Mouse (Mus musculus) frontal cortex, adult 2 months (tissue): ENCODE measurements around the gene Gpm6a. TPM values are rescaled to one million over a fixed set of nuclear protein-coding genes. Genes with fewer than 3 reads are reported as not detected.

Experiments
- polyA plus RNA-seq: library from polyadenylated mRNA; depleted of rRNA; stranded (reverse); fragments of >200 nt; gene quantifications from 2 replicates; pipeline ENCODE4 v1.2.3, GENCODE M21; 2012; rRNA removed

The Gpm6a gene
- polyA plus RNA-seq, 1 experiment: 825 TPM

Other genes with a start within 250 kb of the Gpm6a start
- gene Wdr17, start 67.7 kb upstream of the Gpm6a start, polyA plus RNA-seq: 23.9 and 24.7 TPM in 2 replicates